Mouse (Mus musculus): ENCODE measurements at regions not wholly inside any gene's neighbourhood (a gene's known extent, or its start where the extent isn't known, plus 50 kb on each side); places are given as distances from the start of the nearest gene placed in this dataset.

DNA sequence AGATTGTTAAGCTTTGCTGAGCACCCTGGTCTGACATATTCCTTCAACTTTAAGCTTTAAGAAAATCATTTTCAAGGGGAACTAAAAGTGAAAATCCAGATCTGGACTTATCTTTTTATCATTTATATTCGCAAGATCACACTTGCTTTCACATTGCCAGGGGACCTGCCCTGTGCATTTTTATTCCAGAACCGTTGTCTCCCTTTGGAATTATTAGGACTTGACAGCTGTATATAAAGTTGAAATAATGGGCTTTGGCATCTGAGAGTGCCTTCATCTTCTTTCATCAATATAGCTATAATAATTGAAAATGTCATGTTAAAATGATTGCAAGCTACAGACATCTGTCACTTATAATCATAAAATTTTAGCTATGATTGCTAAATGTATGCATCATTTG is 276.8 kb upstream of the Olfm3 start:
- Histone ChIP-seq H3K9ac (ENCODE audit: low read depth, low read length) (no peak overlapping the region), H3K4me3 (ENCODE audit: low read length) (no peak overlapping the region), H3K27me3 (replicated peaks; ENCODE audit: control insufficient read depth, insufficient read depth, low read length) (no peaks in the 10 kb centered on the region), H3K36me3 (ENCODE audit: control insufficient read depth, insufficient read depth, low read length) (no peaks in the 10 kb centered on the region), H3K27ac (ENCODE audit: low read depth, low read length) (no peak overlapping the region), H3K4me1 (ENCODE audit: control insufficient read depth, insufficient read depth, low read depth, low read length) (no peaks in the 10 kb centered on the region), H3K4me2 (ENCODE audit: low read length) (no peak overlapping the region), H3K9me3 (ENCODE audit: control insufficient read depth, low read length) (no peaks in the 10 kb centered on the region)
- ATAC-seq: no peak
- WGBS: 60% methylated on average over 2 of the region's 2 CpGs

DNA sequence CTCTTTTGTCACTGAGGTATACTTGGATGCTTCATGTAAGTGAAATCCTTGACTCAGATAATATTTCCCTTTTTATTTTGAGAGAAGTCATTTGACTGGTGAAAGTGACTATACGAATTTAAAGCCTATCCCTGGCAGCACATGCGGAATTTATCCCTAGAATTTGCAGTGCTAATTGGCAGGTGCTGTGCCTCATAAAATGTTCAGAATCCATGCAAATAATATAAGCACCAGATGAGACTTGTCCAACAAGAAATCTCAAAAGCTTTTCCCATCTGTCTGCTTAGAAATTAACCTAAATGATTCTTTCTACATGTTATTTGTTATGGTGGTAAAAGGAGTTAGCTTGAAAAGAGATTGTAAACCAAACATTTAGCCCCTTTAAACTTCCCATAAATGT is 268.5 kb upstream of the Olfm3 start:
- Histone ChIP-seq H3K27me3 (replicated peaks; ENCODE audit: control insufficient read depth, insufficient read depth, low read length) (no peaks in the 10 kb centered on the region), H3K4me3 (ENCODE audit: low read length) (no peak overlapping the region), H3K36me3 (ENCODE audit: control insufficient read depth, insufficient read depth, low read length) (no peaks in the 10 kb centered on the region), H3K27ac (ENCODE audit: low read depth, low read length) (no peak overlapping the region), H3K4me2 (ENCODE audit: low read length) (no peak overlapping the region), H3K9ac (ENCODE audit: low read depth, low read length) (no peak overlapping the region), H3K9me3 (ENCODE audit: control insufficient read depth, low read length) (no peaks in the 10 kb centered on the region), H3K4me1 (ENCODE audit: control insufficient read depth, insufficient read depth, low read depth, low read length) (no peaks in the 10 kb centered on the region)
- ATAC-seq: no peak
- 80% methylated on average over 2 of the region's 2 CpGs for WGBS

DNA sequence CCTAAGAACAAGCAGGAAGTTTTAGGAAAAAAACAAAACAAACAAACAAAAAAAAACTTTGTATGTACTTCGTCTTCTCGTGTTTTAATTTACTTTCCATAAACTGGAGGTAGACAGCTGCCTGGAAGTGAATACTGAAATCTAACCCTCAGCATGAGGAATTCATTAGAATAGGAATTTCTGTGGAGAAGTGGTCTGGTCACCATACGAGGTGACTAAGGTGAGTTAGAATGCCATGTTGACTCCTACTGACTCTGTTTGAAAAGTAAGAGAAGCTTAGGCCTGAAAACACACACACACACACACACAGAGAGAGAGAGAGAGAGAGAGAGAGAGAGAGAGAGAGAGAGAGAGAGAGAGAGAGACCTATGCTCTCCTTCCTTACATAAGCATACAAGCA is 255.9 kb upstream of the Olfm3 start:
- H3K9ac ChIP-seq (ENCODE audit: low read depth, low read length): no peak overlapping the region
- no peaks in the 10 kb centered on the region for H3K36me3 ChIP-seq (ENCODE audit: control insufficient read depth, insufficient read depth, low read length)
- H3K4me3 ChIP-seq (ENCODE audit: low read length): no peak overlapping the region
- no peaks in the 10 kb centered on the region for H3K9me3 ChIP-seq (ENCODE audit: control insufficient read depth, low read length)
- no peak overlapping the region for H3K4me2 ChIP-seq (ENCODE audit: low read length)
- H3K27me3 ChIP-seq (replicated peaks; ENCODE audit: control insufficient read depth, insufficient read depth, low read length): no peaks in the 10 kb centered on the region
- H3K4me1 ChIP-seq (ENCODE audit: control insufficient read depth, insufficient read depth, low read depth, low read length): no peaks in the 10 kb centered on the region
- no peak overlapping the region for H3K27ac ChIP-seq (ENCODE audit: low read depth, low read length)
- WGBS: 74% methylated on average over 3 of the region's 3 CpGs
- no peak for ATAC-seq

GRCm38 (mm10) chr3:114697946-114698345 is 205.9 kb upstream of the Olfm3 start:
- H3K4me1 ChIP-seq (ENCODE audit: control insufficient read depth, insufficient read depth, low read depth, low read length): no peaks in the 10 kb centered on the region
- H3K4me2 ChIP-seq (ENCODE audit: low read length): no peak overlapping the region
- H3K4me3 ChIP-seq (ENCODE audit: low read length): no peak overlapping the region
- H3K27ac ChIP-seq (ENCODE audit: low read depth, low read length): no peak overlapping the region
- H3K9ac ChIP-seq (ENCODE audit: low read depth, low read length): no peak overlapping the region
- no peaks in the 10 kb centered on the region for H3K27me3 ChIP-seq (replicated peaks; ENCODE audit: control insufficient read depth, insufficient read depth, low read length)
- no peaks in the 10 kb centered on the region for H3K36me3 ChIP-seq (ENCODE audit: control insufficient read depth, insufficient read depth, low read length)
- WGBS: 56% methylated on average over 2 of the region's 2 CpGs
- no peaks in the 10 kb centered on the region for H3K9me3 ChIP-seq (ENCODE audit: control insufficient read depth, low read length)
- ATAC-seq: peak; percentile 67; the same call in 1 of the 2 replicates

GRCm38 (mm10) chr3:114725131-114725530 is 178.7 kb upstream of the Olfm3 start:
- Histone ChIP-seq H3K4me1 (ENCODE audit: control insufficient read depth, insufficient read depth, low read depth, low read length) (no peaks in the 10 kb centered on the region), H3K9me3 (ENCODE audit: control insufficient read depth, low read length) (no peaks in the 10 kb centered on the region), H3K4me2 (ENCODE audit: low read length) (no peak overlapping the region), H3K36me3 (ENCODE audit: control insufficient read depth, insufficient read depth, low read length) (no peaks in the 10 kb centered on the region), H3K4me3 (ENCODE audit: low read length) (no peak overlapping the region), H3K9ac (ENCODE audit: low read depth, low read length) (no peak overlapping the region), H3K27ac (ENCODE audit: low read depth, low read length) (no peak overlapping the region), H3K27me3 (replicated peaks; ENCODE audit: control insufficient read depth, insufficient read depth, low read length) (no peaks in the 10 kb centered on the region)
- WGBS: 92% methylated on average over 1 of the region's 1 CpGs
- no peak for ATAC-seq

DNA sequence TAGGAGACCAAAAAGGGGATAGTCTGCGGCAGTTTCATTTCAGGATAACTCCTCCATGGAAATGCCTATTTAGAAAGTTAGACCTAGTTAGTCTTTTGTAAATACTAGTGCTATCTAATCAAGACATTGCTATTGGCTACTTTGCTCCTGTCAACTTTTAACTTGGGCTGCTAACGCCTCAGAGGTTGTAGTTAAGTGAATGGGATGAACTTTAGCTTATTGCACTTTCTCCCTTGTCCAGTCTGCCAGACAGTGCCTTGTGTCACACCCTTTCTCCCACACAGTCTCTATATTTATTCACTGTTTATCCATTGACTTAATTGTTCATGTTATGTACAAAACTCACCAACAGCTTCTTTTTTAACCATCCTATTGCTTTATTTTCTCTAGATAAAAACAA is 167.5 kb upstream of the Olfm3 start:
- ATAC-seq: no peak
- Histone ChIP-seq H3K27me3 (replicated peaks; ENCODE audit: control insufficient read depth, insufficient read depth, low read length) (no peaks in the 10 kb centered on the region), H3K36me3 (ENCODE audit: control insufficient read depth, insufficient read depth, low read length) (no peaks in the 10 kb centered on the region), H3K4me3 (ENCODE audit: low read length) (no peak overlapping the region), H3K9me3 (ENCODE audit: control insufficient read depth, low read length) (no peaks in the 10 kb centered on the region), H3K4me1 (ENCODE audit: control insufficient read depth, insufficient read depth, low read depth, low read length) (no peaks in the 10 kb centered on the region), H3K4me2 (ENCODE audit: low read length) (no peak overlapping the region), H3K27ac (ENCODE audit: low read depth, low read length) (no peak overlapping the region), H3K9ac (ENCODE audit: low read depth, low read length) (no peak overlapping the region)
- 83% methylated on average over 2 of the region's 2 CpGs for WGBS

- ATAC-seq: no peak
- no peak overlapping the region for H3K27ac ChIP-seq (ENCODE audit: low read depth, low read length)
- no peak overlapping the region for H3K9ac ChIP-seq (ENCODE audit: low read depth, low read length)
These were observed 159.7 kb upstream of the Olfm3 start for GRCm38 (mm10) chr3:114744206-114744605.

GRCm38 (mm10) chr3:114745131-114745530 is 158.7 kb upstream of the Olfm3 start:
- H3K27me3 ChIP-seq (replicated peaks; ENCODE audit: control insufficient read depth, insufficient read depth, low read length): no peaks in the 10 kb centered on the region
- H3K4me2 ChIP-seq (ENCODE audit: low read length): no peak overlapping the region
- H3K4me1 ChIP-seq (ENCODE audit: control insufficient read depth, insufficient read depth, low read depth, low read length): no peaks in the 10 kb centered on the region
- no peak for ATAC-seq
- no peak overlapping the region for H3K4me3 ChIP-seq (ENCODE audit: low read length)
- no peaks in the 10 kb centered on the region for H3K9me3 ChIP-seq (ENCODE audit: control insufficient read depth, low read length)
- H3K36me3 ChIP-seq (ENCODE audit: control insufficient read depth, insufficient read depth, low read length): no peaks in the 10 kb centered on the region
- no peak overlapping the region for H3K9ac ChIP-seq (ENCODE audit: low read depth, low read length)
- H3K27ac ChIP-seq (ENCODE audit: low read depth, low read length): no peak overlapping the region

More at GRCm38 (mm10) chr3:114744206-114744605, 159.7 kb upstream of the Olfm3 start:
- H3K9me3 ChIP-seq (ENCODE audit: control insufficient read depth, low read length): no peaks in the 10 kb centered on the region
- WGBS: 79% methylated on average over 1 of the region's 1 CpGs
- no peak overlapping the region for H3K4me2 ChIP-seq (ENCODE audit: low read length)
- H3K4me1 ChIP-seq (ENCODE audit: control insufficient read depth, insufficient read depth, low read depth, low read length): no peaks in the 10 kb centered on the region
- H3K4me3 ChIP-seq (ENCODE audit: low read length): no peak overlapping the region
- no peaks in the 10 kb centered on the region for H3K27me3 ChIP-seq (replicated peaks; ENCODE audit: control insufficient read depth, insufficient read depth, low read length)
- no peaks in the 10 kb centered on the region for H3K36me3 ChIP-seq (ENCODE audit: control insufficient read depth, insufficient read depth, low read length)

- no peak for ATAC-seq
- H3K27me3 ChIP-seq (replicated peaks; ENCODE audit: control insufficient read depth, insufficient read depth, low read length): no peaks in the 10 kb centered on the region
- 80% methylated on average over 4 of the region's 4 CpGs for WGBS
These were observed 146.6 kb upstream of the Olfm3 start for GRCm38 (mm10) chr3:114757313-114757712.

GRCm38 (mm10) chr3:114758592-114758991 is 145.3 kb upstream of the Olfm3 start:
- 93% methylated on average over 3 of the region's 3 CpGs for WGBS
- H3K4me1 ChIP-seq (ENCODE audit: control insufficient read depth, insufficient read depth, low read depth, low read length): no peaks in the 10 kb centered on the region
- H3K4me2 ChIP-seq (ENCODE audit: low read length): no peak overlapping the region
- no peak for ATAC-seq
- no peak overlapping the region for H3K4me3 ChIP-seq (ENCODE audit: low read length)
- H3K27ac ChIP-seq (ENCODE audit: low read depth, low read length): no peak overlapping the region
- H3K9ac ChIP-seq (ENCODE audit: low read depth, low read length): no peak overlapping the region
- H3K36me3 ChIP-seq (ENCODE audit: control insufficient read depth, insufficient read depth, low read length): no peaks in the 10 kb centered on the region
- no peaks in the 10 kb centered on the region for H3K9me3 ChIP-seq (ENCODE audit: control insufficient read depth, low read length)
- H3K27me3 ChIP-seq (replicated peaks; ENCODE audit: control insufficient read depth, insufficient read depth, low read length): no peaks in the 10 kb centered on the region

More at GRCm38 (mm10) chr3:114757313-114757712, 146.6 kb upstream of the Olfm3 start:
- H3K9me3 ChIP-seq (ENCODE audit: control insufficient read depth, low read length): no peaks in the 10 kb centered on the region
- H3K4me2 ChIP-seq (ENCODE audit: low read length): no peak overlapping the region
- H3K4me1 ChIP-seq (ENCODE audit: control insufficient read depth, insufficient read depth, low read depth, low read length): no peaks in the 10 kb centered on the region
- no peak overlapping the region for H3K9ac ChIP-seq (ENCODE audit: low read depth, low read length)
- no peaks in the 10 kb centered on the region for H3K36me3 ChIP-seq (ENCODE audit: control insufficient read depth, insufficient read depth, low read length)
- no peak overlapping the region for H3K27ac ChIP-seq (ENCODE audit: low read depth, low read length)
- no peak overlapping the region for H3K4me3 ChIP-seq (ENCODE audit: low read length)
